Mouse (Mus musculus) liver, embryonic 14.5 days (tissue): ENCODE measurements around the gene Tmprss9. TPM values are rescaled to one million over a fixed set of nuclear protein-coding genes. Genes with fewer than 3 reads are reported as not detected.
A peak's percentile ranks its signal among the peaks of the same experiment; 100 is the strongest.
"Not testable (repeated sequence)": the region's sequence is repeated elsewhere in the genome, so short reads cannot be mapped to it uniquely, and the experiment has no call there.

ENCODE experiments used
- ATAC-seq: fragments of 200-750 bp; cut with Nextera tagmentation; 2 replicates; pipeline ENCODE4 v1.8.0; 2017; ENCODE audit warnings: moderate number of reproducible peaks, mild to moderate bottlenecking, moderate library complexity; ENCODE audit not compliant: insufficient read depth
- DNase-seq, 3 experiments: peaks; one replicate each; pipeline ENCODE4 v3.0.0-alpha.2; 2012 to 2013; ENCODE audit warnings: low read depth in 3 of 3, low spot score in 3 of 3
- H3K27ac ChIP-seq: fragments of 300-500 bp; sonication (generic); 2 replicates; pipeline ENCODE4 v1.5.1; 2014; ENCODE audit warnings: moderate library complexity, mild to moderate bottlenecking, control low read depth, inconsistent platforms
- H3K27me3 ChIP-seq: fragments of 300-500 bp; sonication (generic); 2 replicates; pipeline ENCODE4 v1.6.1; 2014; ENCODE audit warnings: mild to moderate bottlenecking, low read length, moderate library complexity; ENCODE audit not compliant: control insufficient read depth, insufficient read depth
- H3K36me3 ChIP-seq: fragments of 300-500 bp; sonication (generic); replicated peaks from 2 replicates; pipeline ENCODE4 v1.6.1; 2014; ENCODE audit warnings: low read depth; ENCODE audit not compliant: control insufficient read depth, insufficient read depth
- H3K4me1 ChIP-seq, 2 experiments: fragments of 200-500 bp in 1 of 2; fragments of 300-500 bp in 1 of 2; sonication (generic) in 1 of 2; replicated peaks; 2 replicates each; pipeline ENCODE4 v1.6.1; 2012 to 2014; ENCODE audit warnings: antibody characterized with exemption in 1 of 2, inconsistent platforms in 1 of 2, low read length in 1 of 2; ENCODE audit not compliant: control insufficient read depth in 2 of 2, insufficient read depth in 2 of 2
- H3K4me2 ChIP-seq: fragments of 300-500 bp; sonication (generic); 2 replicates; pipeline ENCODE4 v1.6.1; 2014; ENCODE audit warnings: low read depth, mild to moderate bottlenecking, control low read depth, moderate library complexity
- H3K4me3 ChIP-seq, 2 experiments: fragments of 200-500 bp in 1 of 2; fragments of 300-500 bp in 1 of 2; sonication (generic) in 1 of 2; 2 replicates each; pipeline ENCODE4 v1.5.1; 2012 to 2014; ENCODE audit warnings: low read depth in 2 of 2, low read length in 2 of 2, mild to moderate bottlenecking in 2 of 2, control low read depth in 1 of 2, inconsistent platforms in 1 of 2, moderate library complexity in 1 of 2; ENCODE audit not compliant: insufficient read depth in 1 of 2
- H3K9ac ChIP-seq: fragments of 300-500 bp; sonication (generic); replicated peaks from 2 replicates; pipeline ENCODE4 v1.6.1; 2014; ENCODE audit warnings: mild to moderate bottlenecking, control low read depth, moderate library complexity
- H3K9me3 ChIP-seq: fragments of 300-500 bp; sonication (generic); 2 replicates; pipeline ENCODE4 v1.6.1; 2016; ENCODE audit warnings: low read length, mixed read lengths; ENCODE audit not compliant: control insufficient read depth
- CTCF ChIP-seq: IDR thresholded peaks from 2 replicates; pipeline ENCODE4 v1.5.1; 2016; ENCODE audit warnings: antibody characterized with exemption, low read depth, control low read depth
- EP300 ChIP-seq: IDR thresholded peaks from 2 replicates; pipeline ENCODE4 v1.6.1; 2016; ENCODE audit warnings: antibody characterized with exemption, low read depth
- WGBS: fragments of 180-500 bp; shearing (Covaris S2); extraction: QIAGEN DNeasy Blood & Tissue Kit; methylation state at CpG from one replicate; pipeline ENCODE4 v1.1.7; 2014; ENCODE audit not compliant: insufficient replicate concordance; 5-methylcytosine and 5-hydroxymethylcytosine counted together
- polyA plus RNA-seq, 2 experiments: library from polyadenylated mRNA; depleted of rRNA in 1 of 2; stranded (reverse) in 1 of 2; unstranded in 1 of 2; fragments of >200 nt; fragmentation: Nextera tagmentation in 1 of 2; extraction: Ambion mirVana in 1 of 2; gene quantifications; 2 replicates each; pipeline versions ENCODE4 v1.2.1 to v1.2.3; 2012 to 2014

The Tmprss9 gene
- polyA plus RNA-seq, 2 experiments, result 0.06 TPM; not detected in 1

DNA sequence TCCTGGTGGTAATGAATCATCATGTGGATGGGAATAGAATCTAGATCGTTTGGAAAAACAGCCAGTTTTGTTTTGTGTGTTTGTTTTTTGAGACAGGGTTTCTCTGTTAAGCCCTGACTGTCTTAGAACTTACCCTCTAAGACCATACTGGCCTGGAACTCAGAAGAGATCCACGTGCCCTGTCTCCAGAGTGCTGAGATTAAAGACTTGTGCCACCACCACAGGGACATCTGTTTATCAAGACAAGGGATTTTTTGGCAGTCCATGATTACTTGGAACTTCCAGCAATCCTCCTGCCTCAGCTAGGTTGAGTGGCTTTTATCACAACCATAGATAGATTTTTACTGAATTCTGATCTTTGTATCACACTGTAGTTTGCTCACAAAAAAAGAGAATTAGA is 46.8 kb upstream of the Tmprss9 start:
- peaks cover 41 to 43% of the 10 kb centered on the region in 2 experiments for H3K4me1 ChIP-seq
- H3K27ac ChIP-seq, result peak overlapping the region; percentile 41
- no peak overlapping the region for H3K9ac ChIP-seq
- ATAC-seq (no peak), DNase-seq (no peak)
- 30% methylated on average over 2 of the region's 2 CpGs for WGBS
- peak overlapping the region; percentile 65 for H3K4me2 ChIP-seq
- H3K4me3 ChIP-seq, result no peak overlapping the region
- no peaks in the 10 kb centered on the region; the same call in 1 of the 2 replicates for H3K27me3 ChIP-seq
- TF ChIP-seq CTCF, result no peak
- no peak for TF ChIP-seq EP300
- peaks cover 22% of the 10 kb centered on the region for H3K36me3 ChIP-seq
- no peaks in the 10 kb centered on the region for H3K9me3 ChIP-seq

DNA sequence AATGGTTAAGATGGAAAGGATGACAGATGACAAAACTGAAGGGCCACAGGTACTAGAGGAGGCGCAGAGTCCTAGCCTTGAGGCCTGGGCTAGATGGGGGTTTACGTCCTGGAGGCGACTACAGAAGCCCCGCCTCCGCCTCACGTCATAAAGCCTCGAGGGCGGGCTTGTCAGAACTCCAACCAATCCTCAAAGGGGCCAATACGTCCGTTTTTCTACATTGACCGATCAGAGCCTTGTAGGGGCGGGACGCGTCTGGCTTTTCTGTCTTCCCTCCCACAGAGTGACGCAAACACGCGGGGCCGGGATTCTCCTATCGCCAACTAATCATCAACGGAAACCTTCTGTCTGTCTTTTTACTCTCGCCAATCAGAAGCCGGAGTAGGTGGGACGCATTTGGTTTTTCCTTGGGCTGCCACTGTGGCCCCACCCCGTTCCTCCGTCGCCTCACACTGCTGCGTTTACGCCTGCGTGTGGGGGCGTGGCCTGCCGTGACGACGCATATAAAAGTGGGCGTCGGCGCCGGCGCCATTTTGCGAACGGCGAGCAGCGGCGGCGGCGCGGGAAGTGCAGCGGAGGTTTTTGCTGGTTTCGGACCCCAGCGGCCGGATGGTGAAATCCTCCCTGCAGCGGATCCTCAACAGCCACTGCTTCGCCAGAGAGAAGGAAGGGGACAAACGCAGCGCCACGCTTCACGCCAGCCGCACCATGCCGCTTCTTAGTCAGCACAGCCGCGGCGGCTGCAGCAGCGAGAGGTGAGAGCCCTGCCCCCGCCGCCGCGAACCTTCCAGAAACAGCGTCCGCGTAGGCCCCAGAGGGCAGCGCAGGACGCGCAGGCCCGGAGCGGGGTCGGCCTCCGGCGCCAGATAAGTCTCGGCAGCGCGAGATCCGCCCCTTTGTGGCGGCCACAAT is 45.2 kb upstream of the Tmprss9 start, which contains the start of gene Oaz1:
Gene Oaz1 (plus strand): TSS at position 506 of the 912 bp plus-strand sequence.
- no peaks in the 10 kb centered on the region; the same call in 1 of the 2 replicates for H3K27me3 ChIP-seq
- DNase-seq, result peak; percentile 100
- TF ChIP-seq EP300 (0 out of 2 replicates have a peak, but pooled peaks have one; percentile 9), CTCF (peak; percentile 16; the same call in 1 of the 2 replicates)
- H3K4me2 ChIP-seq, result peak within 1 kb of the TSS; percentile 99
- no peaks in the 10 kb centered on the region for H3K9me3 ChIP-seq
- H3K36me3 ChIP-seq, result peaks cover 30% of the 10 kb centered on the region
- peak within 1 kb of the TSS; percentile 93 to 96 for H3K4me3 ChIP-seq
- H3K9ac ChIP-seq, result peak within 1 kb of the TSS; percentile 94
- H3K27ac ChIP-seq, result peak within 1 kb of the TSS; percentile 90
- H3K4me1 ChIP-seq, result peaks cover 50 to 52% of the 10 kb centered on the region in 2 experiments
- peak; percentile 93 for ATAC-seq
- WGBS, result under 1% methylated on average over 77 of the region's 82 CpGs

DNA sequence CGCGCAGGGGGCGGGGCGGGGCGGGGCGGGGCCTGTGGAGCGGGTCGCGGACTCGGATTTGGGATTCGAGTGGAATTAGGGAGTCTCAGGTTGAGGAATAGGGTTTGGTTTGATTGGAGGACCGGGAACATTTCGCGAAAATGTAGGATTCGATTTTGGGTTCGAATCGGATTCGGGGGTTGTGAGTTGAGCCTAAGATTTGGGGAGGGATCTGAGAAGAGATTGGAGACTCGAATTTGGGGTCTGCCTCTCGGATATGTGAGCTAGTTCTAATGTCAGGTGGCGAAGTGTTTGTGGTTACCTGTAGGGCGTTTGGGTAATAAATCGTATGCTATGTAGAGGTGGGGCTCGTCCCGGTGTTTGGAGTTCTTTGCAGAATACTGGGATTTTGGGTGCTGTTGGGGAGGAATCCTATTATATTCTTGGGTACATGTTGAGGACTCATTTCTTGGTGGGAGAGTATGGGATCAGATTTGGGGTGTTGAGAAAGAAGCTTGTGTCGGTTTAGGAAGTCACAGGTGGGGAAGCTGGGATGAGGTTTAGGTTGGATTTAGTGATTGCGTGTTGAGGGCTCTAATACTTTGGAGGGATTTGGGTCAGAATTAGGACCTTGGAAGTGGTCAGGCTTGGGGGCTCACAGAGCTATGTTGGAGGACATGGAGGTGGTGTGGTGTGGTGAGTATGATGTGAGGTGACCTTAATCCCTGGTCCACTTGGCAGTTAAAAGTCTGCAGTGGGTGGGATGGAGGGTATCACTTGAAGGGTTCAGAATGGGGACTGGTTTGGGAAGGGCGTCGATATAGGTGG is 44.4 kb upstream of the Tmprss9 start:
- Histone ChIP-seq H3K36me3 (peaks cover 30% of the 10 kb centered on the region), H3K9me3 (no peaks in the 10 kb centered on the region), H3K27me3 (no peaks in the 10 kb centered on the region; the same call in 1 of the 2 replicates), H3K27ac (peak overlapping the region; percentile 90), H3K4me1 (peaks cover 48 to 49% of the 10 kb centered on the region in 2 experiments), H3K9ac (peak overlapping the region; percentile 94), H3K4me3 (peak overlapping the region; percentile 93 to 96), H3K4me2 (peak overlapping the region; percentile 99)
- no peak for TF ChIP-seq EP300
- no peak for TF ChIP-seq CTCF
- ATAC-seq (no peak), DNase-seq (no peak)
- 6% methylated on average over 29 of the region's 29 CpGs for WGBS

DNA sequence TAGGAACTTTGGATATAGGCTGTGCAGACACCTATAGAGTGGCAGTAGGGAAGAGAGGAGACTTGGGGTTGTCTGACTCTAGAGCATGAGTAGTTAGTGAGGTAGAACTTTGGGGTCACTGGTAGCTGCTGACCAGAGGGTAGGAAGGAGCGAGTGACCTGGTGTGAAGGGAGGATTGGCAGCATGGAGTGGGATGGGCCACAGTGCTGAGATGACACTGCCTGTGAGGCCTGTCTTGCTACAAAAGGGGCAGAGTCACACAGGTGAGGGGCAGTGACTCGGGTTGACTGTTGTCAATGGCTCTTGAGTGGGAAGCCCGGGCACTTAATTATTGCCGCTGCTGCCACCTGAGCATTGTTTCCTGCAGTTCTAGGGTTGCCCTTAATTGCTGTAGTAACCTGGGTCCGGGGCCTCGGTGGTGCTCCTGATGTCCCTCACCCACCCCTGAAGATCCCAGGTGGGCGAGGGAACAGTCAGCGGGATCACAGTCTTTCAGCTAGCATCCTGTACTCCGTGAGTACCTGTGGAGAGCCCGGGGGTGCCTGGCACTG is 43.7 kb upstream of the Tmprss9 start:
- peak overlapping the region; percentile 99 for H3K4me2 ChIP-seq
- H3K4me3 ChIP-seq, result peak overlapping the region; percentile 93 to 96
- TF ChIP-seq CTCF (no peak), EP300 (no peak)
- no peak for DNase-seq
- no peaks in the 10 kb centered on the region for H3K9me3 ChIP-seq
- WGBS, result 69% methylated on average over 10 of the region's 10 CpGs
- H3K27ac ChIP-seq, result peak overlapping the region; percentile 30
- ATAC-seq, result no peak
- no peaks in the 10 kb centered on the region; the same call in 1 of the 2 replicates for H3K27me3 ChIP-seq
- peak overlapping the region; percentile 94 for H3K9ac ChIP-seq
- peaks cover 45 to 46% of the 10 kb centered on the region in 2 experiments for H3K4me1 ChIP-seq
- H3K36me3 ChIP-seq, result peaks cover 30% of the 10 kb centered on the region

DNA sequence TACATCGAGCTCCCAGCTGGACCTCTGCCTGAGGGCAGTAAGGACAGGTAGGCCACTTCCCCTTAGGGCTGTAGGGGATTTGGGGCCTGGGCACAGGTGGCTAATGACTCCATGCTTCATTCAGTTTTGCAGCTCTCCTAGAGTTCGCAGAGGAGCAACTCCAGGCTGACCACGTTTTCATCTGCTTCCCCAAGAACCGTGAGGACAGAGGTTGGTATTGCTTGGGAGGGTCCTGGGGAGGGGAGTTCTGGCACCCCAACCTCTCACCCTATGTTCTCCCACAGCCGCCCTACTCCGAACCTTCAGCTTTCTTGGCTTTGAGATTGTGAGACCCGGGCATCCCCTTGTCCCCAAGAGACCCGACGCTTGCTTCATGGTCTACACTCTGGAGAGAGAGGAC is 43.1 kb upstream of the Tmprss9 start:
- not testable (repeated sequence) for H3K27me3 ChIP-seq, H3K27ac ChIP-seq, H3K9me3 ChIP-seq, DNase-seq, H3K9ac ChIP-seq, ATAC-seq
- H3K4me1 ChIP-seq, result peaks cover 42 to 46% of the 10 kb centered on the region in 2 experiments
- 84% methylated on average over 7 of the region's 9 CpGs for WGBS
- H3K36me3 ChIP-seq, result peaks cover 30% of the 10 kb centered on the region
- H3K4me2 ChIP-seq, result peak overlapping the region; percentile 99
- H3K4me3 ChIP-seq, result peak overlapping the region in 1 of 2 experiments; percentile 93; a peak in 1 of 4 replicates
